Comparison of ENCODE assay signal across 10 mouse cellular contexts in genomic region chr9:72196626-72197330, GRCm38 (mm10).
DNase-seq lines count a peak whose midpoint lies in the region; ATAC-seq and TF ChIP-seq lines count a peak whose summit lies in the region.
"Had no signal": no experiment of that assay in that cellular context is flagged by ENCODE, and none has a peak within 500 bp of the region (broad histone marks: within the 10 kb centered on the region; RNA-seq: fewer than 3 reads in every experiment).

No protein-coding gene starts in this region.

- no peak overlapping the region for H3K9ac ChIP-seq in heart, embryonic 12.5 days
- H3K9ac ChIP-seq in liver, embryonic 12.5 days = no peak overlapping the region
- no peak overlapping the region for H3K9ac ChIP-seq in forebrain, embryonic 12.5 days
- H3K9ac ChIP-seq: embryonic facial prominence, embryonic 13.5 days had no signal

- 67% methylated on average over 10 of the region's 10 CpGs for WGBS in heart, embryonic 12.5 days
- WGBS in liver, embryonic 12.5 days (ENCODE audit: insufficient replicate concordance) = 70% methylated on average over 10 of the region's 10 CpGs
- 79% methylated on average over 10 of the region's 10 CpGs for WGBS in forebrain, embryonic 12.5 days

- TF ChIP-seq POLR2A in brain, embryonic 14.5 days (IDR thresholded peaks at IDR 0.05; ENCODE audit: borderline replicate concordance, extremely low read depth, insufficient read depth, insufficient read length, poor library complexity, severe bottlenecking) = no peak

- intact Hi-C loops in heart, postnatal 36 days (cut with DNase I) = loop anchor here (10.0 kb wide), 1 partner anchor 552 kb away; no protein-coding TSS in a partner anchor

- H3K4me1 ChIP-seq in heart, embryonic 12.5 days (replicated peaks) = peaks cover 3% of the 10 kb centered on the region; the same call in 1 of the 2 replicates
- no peaks in the 10 kb centered on the region for H3K4me1 ChIP-seq in liver, embryonic 12.5 days
- peaks cover 5% of the 10 kb centered on the region; the same call in 1 of the 2 replicates for H3K4me1 ChIP-seq in forebrain, embryonic 12.5 days
- H3K4me1 ChIP-seq: megakaryocyte, embryonic 14.5 days had no signal

- ATAC-seq in heart, embryonic 12.5 days (ENCODE audit: insufficient number of reproducible peaks, low FRiP score) = no peak
- no peak for ATAC-seq in liver, embryonic 12.5 days
- no peak for ATAC-seq in forebrain, embryonic 12.5 days (ENCODE audit: low FRiP score)

- no peaks in the 10 kb centered on the region for H3K27me3 ChIP-seq in heart, embryonic 12.5 days (replicated peaks)
- no peaks in the 10 kb centered on the region for H3K27me3 ChIP-seq in liver, embryonic 12.5 days (replicated peaks)
- no peaks in the 10 kb centered on the region for H3K27me3 ChIP-seq in forebrain, embryonic 12.5 days
- H3K27me3 ChIP-seq: embryonic facial prominence, embryonic 13.5 days had no signal

- no peak overlapping the region for H3K4me3 ChIP-seq in heart, embryonic 12.5 days
- no peak overlapping the region for H3K4me3 ChIP-seq in liver, embryonic 12.5 days
- no peak overlapping the region for H3K4me3 ChIP-seq in forebrain, embryonic 12.5 days (replicated peaks)
- H3K4me3 ChIP-seq: embryonic facial prominence, embryonic 13.5 days; megakaryocyte, embryonic 14.5 days had no signal

- H3K4me2 ChIP-seq in heart, embryonic 12.5 days = no peak overlapping the region
- no peak overlapping the region for H3K4me2 ChIP-seq in liver, embryonic 12.5 days
- H3K4me2 ChIP-seq in forebrain, embryonic 12.5 days = no peak overlapping the region
- H3K4me2 ChIP-seq: embryonic facial prominence, embryonic 13.5 days had no signal

- H3K27ac ChIP-seq in heart, embryonic 12.5 days (ENCODE audit: poor library complexity, severe bottlenecking) = no peak overlapping the region
- no peak overlapping the region for H3K27ac ChIP-seq in liver, embryonic 12.5 days
- no peak overlapping the region for H3K27ac ChIP-seq in forebrain, embryonic 12.5 days
- H3K27ac ChIP-seq: embryonic facial prominence, embryonic 13.5 days had no signal

- TF ChIP-seq CTCF in brain, embryonic 14.5 days (IDR thresholded peaks at IDR 0.05; ENCODE audit: borderline replicate concordance, extremely low read depth, insufficient read depth, insufficient read length) = no peak

- DNase-seq in heart, adult 11 months = peak; percentile 94
- peak; percentile 95 for DNase-seq in 3T3-L1 (ENCODE audit: low read depth, low spot score)
- peak; percentile 61 for DNase-seq in brain, embryonic 14.5 days (ENCODE audit: low read depth)
- DNase-seq in heart, postnatal 36 days = peak; percentile 18 to 30
- no peak for DNase-seq in c-Kit-positive CD71-positive TER-119-positive erythroid progenitor cells, embryonic 14.5 days (ENCODE audit: low spot score)

- H3K36me3 ChIP-seq in heart, embryonic 12.5 days = no peaks in the 10 kb centered on the region
- no peaks in the 10 kb centered on the region for H3K36me3 ChIP-seq in liver, embryonic 12.5 days
- no peaks in the 10 kb centered on the region for H3K36me3 ChIP-seq in forebrain, embryonic 12.5 days (replicated peaks)
- H3K36me3 ChIP-seq: embryonic facial prominence, embryonic 13.5 days had no signal

- peaks cover 10% of the 10 kb centered on the region; the same call in 1 of the 2 replicates for H3K9me3 ChIP-seq in heart, embryonic 12.5 days (replicated peaks)
- no peaks in the 10 kb centered on the region for H3K9me3 ChIP-seq in liver, embryonic 12.5 days (replicated peaks)
- no peaks in the 10 kb centered on the region for H3K9me3 ChIP-seq in forebrain, embryonic 12.5 days
- H3K9me3 ChIP-seq: embryonic facial prominence, embryonic 13.5 days had no signal
